Mouse (Mus musculus) C2C12 (cell line): ENCODE results near the gene Tfe3.

Experiments used
- CEBPB ChIP-seq: IDR thresholded peaks from one replicate; pipeline ENCODE4 v1.6.1; 2011; ENCODE audit warnings: low read depth, mild to moderate bottlenecking, control low read depth, moderate library complexity
- CTCF ChIP-seq: IDR thresholded peaks from one replicate; pipeline ENCODE4 v1.5.1; 2011; ENCODE audit not compliant: control insufficient read depth, insufficient read depth, insufficient read length
- MYOG ChIP-seq: IDR thresholded peaks from one replicate; pipeline ENCODE4 v1.6.1; 2011; ENCODE audit not compliant: control insufficient read depth, insufficient read length; ENCODE audit errors: extremely low read depth
- USF1 ChIP-seq: IDR thresholded peaks from one replicate; pipeline ENCODE4 v1.6.1; 2011; ENCODE audit warnings: low read depth, mild to moderate bottlenecking, control low read depth, moderate library complexity

DNA sequence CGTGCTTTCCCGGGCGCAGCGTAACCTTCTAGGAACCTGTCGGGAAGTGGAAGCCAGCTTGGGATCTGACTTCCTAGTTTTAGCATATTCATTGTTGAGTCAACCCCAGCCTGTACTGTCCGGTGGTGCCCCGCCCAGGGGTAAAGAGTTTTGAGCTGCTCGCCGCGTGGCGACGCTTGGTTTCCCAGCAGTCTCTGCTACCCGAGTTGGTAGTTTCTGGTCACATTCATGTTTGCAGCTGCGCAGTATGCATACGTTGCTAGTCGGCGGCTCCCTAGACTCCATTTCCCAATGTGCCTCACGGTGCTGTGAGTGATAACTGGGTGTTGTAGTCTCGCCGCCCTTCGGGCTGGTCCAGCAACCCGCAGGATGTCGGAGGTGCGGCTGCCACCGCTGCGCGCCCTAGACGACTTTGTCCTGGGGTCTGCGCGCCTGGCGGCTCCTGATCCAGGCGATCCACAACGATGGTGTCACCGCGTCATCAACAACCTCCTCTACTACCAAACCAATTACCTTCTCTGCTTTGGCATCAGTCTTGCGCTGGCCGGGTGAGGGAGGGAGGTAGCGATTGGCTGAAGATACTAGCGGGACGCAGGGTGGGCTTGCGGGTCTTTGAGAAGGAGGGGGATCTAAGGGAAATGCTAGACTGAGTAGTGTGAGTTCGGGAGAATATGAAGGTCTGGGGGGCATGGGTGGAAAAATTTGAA lies 34.0 kb upstream of the Tfe3 start, which contains the start of gene Praf2:
- TF ChIP-seq CTCF: no peak
- TF ChIP-seq CEBPB: no peak
- no peak for TF ChIP-seq USF1
- no peak for TF ChIP-seq MYOG
